In the genomic region with DNA sequence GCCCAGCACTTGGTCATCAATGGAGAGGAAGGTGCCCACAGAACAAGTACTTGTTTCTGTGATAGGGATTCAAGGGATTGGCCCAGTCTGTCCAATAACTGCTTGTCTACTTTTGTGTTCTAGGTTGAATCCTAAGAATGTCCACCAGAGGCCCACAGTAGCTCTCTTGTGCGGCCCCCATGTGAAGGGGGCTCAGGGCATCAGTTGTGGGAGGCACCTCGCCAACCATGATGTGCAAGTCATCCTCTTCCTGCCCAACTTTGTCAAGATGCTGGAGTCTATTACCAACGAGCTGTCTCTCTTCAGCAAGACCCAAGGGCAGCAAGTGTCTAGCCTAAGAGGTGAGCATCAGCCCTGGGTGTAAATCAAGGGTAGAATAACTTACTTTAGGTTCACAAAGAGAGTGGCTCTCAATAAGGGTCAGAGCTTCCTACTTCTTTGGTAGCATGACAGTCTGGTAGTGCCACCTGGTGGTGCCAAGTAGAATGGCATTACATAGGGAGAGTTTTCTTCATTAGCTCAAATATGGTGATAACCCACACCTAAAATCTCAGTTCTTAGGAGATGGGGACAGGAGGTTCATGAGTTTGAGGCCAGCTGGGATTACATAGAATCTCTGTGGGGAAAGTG, we compare ENCODE assay signal across 8 mouse cellular contexts. TPM values are rescaled to one million over a fixed set of nuclear protein-coding genes. Genes with fewer than 3 reads are reported as not detected.
A peak's percentile ranks its signal among the peaks of the same experiment; 100 is the strongest.
DNase-seq lines count a peak whose midpoint lies in the region; ATAC-seq lines count a peak whose summit lies in the region.

No protein-coding gene starts in this region.

- H3K4me2 ChIP-seq in midbrain, embryonic 15.5 days = no peak overlapping the region
- no peak overlapping the region for H3K4me2 ChIP-seq in midbrain, embryonic 16.5 days (ENCODE audit: low read length)

- no peak overlapping the region for H3K27ac ChIP-seq in midbrain, embryonic 15.5 days
- H3K27ac ChIP-seq in midbrain, embryonic 16.5 days (ENCODE audit: low read length) = no peak overlapping the region

- H3K4me3 ChIP-seq in midbrain, embryonic 15.5 days = no peak overlapping the region
- no peak overlapping the region for H3K4me3 ChIP-seq in midbrain, embryonic 16.5 days (ENCODE audit: low read depth, low read length)

- no peaks in the 10 kb centered on the region for H3K9me3 ChIP-seq in midbrain, embryonic 15.5 days
- no peaks in the 10 kb centered on the region for H3K9me3 ChIP-seq in midbrain, embryonic 16.5 days (replicated peaks; ENCODE audit: control insufficient read depth, low read length, poor library complexity, severe bottlenecking)

- WGBS in midbrain, embryonic 15.5 days = 76% methylated on average over 3 of the region's 3 CpGs
- 77% methylated on average over 3 of the region's 3 CpGs for WGBS in midbrain, embryonic 16.5 days

- no peak overlapping the region for H3K9ac ChIP-seq in midbrain, embryonic 15.5 days
- H3K9ac ChIP-seq in midbrain, embryonic 16.5 days (ENCODE audit: low read depth, low read length) = no peak overlapping the region

- ATAC-seq in cerebellum, adult (ENCODE audit: insufficient number of reproducible peaks, low FRiP score, low TSS enrichment) = no peak
- peak; percentile 58; the same call in 1 of the 2 replicates for ATAC-seq in midbrain, embryonic 15.5 days (replicated peaks)
- no peak for ATAC-seq in midbrain, embryonic 16.5 days

- no peaks in the 10 kb centered on the region for H3K27me3 ChIP-seq in midbrain, embryonic 15.5 days (replicated peaks)
- H3K27me3 ChIP-seq in midbrain, embryonic 16.5 days (ENCODE audit: control insufficient read depth, insufficient read depth, low read depth, low read length) = no peaks in the 10 kb centered on the region

- peaks cover 29% of the 10 kb centered on the region for H3K36me3 ChIP-seq in midbrain, embryonic 15.5 days (replicated peaks)
- peaks cover 29% of the 10 kb centered on the region for H3K36me3 ChIP-seq in midbrain, embryonic 16.5 days (ENCODE audit: control insufficient read depth, insufficient read depth, low read length)

- H3K4me1 ChIP-seq in midbrain, embryonic 15.5 days = no peaks in the 10 kb centered on the region
- H3K4me1 ChIP-seq in midbrain, embryonic 16.5 days (ENCODE audit: control insufficient read depth, insufficient read depth, low read length) = no peaks in the 10 kb centered on the region

- DNase-seq in cerebellum, adult 11 months = peak; percentile 52
- DNase-seq in cerebellum, postnatal 14 days = peak; percentile 62 to 78
- DNase-seq in induced T-regulatory cell, adult 2 months (ENCODE audit: low read depth) = peak; percentile 83
- DNase-seq in mesoderm, embryonic 11.5 days (ENCODE audit: low read depth, low spot score) = peak; percentile 72
- no peak for DNase-seq in gastrocnemius, postnatal 4 days (ENCODE audit: low spot score in 2 of 2)

RNA-seq across cellular contexts. Expression of a gene that starts 21.1 kb away (rescaled TPM):
- polyA plus RNA-seq in midbrain, embryonic 15.5 days (2015; fragmentation: Nextera tagmentation; extraction: Ambion mirVana) = 75.4 and 86.2 TPM in 2 replicates
- 58.8 and 62.9 TPM in 2 replicates for polyA plus RNA-seq in midbrain, embryonic 16.5 days (2015; fragmentation: Nextera tagmentation; extraction: Ambion mirVana)
- 10 to 100 TPM; 52.7 to 58.9 TPM for total RNA-seq in gastrocnemius, postnatal 4 days (2021)

RNA-seq across cellular contexts. Expression of a gene that starts 36.2 kb away (rescaled TPM):
- 35.7 and 36.8 TPM in 2 replicates for polyA plus RNA-seq in midbrain, embryonic 15.5 days (2015; fragmentation: Nextera tagmentation; extraction: Ambion mirVana)
- 31.8 and 34.7 TPM in 2 replicates for polyA plus RNA-seq in midbrain, embryonic 16.5 days (2015; fragmentation: Nextera tagmentation; extraction: Ambion mirVana)
- total RNA-seq in gastrocnemius, postnatal 4 days (2021) = 10 to 100 TPM; 11.8 to 12.5 TPM

RNA-seq across cellular contexts. Expression of a gene that starts 56.8 kb away (rescaled TPM):
- 0.17 TPM in 1 of 2 replicates, not detected in the other for polyA plus RNA-seq in midbrain, embryonic 15.5 days (2015; fragmentation: Nextera tagmentation; extraction: Ambion mirVana)
- 0.06 and 0.12 TPM in 2 replicates for polyA plus RNA-seq in midbrain, embryonic 16.5 days (2015; fragmentation: Nextera tagmentation; extraction: Ambion mirVana)
- total RNA-seq in gastrocnemius, postnatal 4 days (2021) = not detected

Comparison
In these comparisons a context has a peak if more than half of its experiments do, and no peak if none do; other contexts are left out.
1. DNase-seq: peak in cerebellum, adult 11 months (single experiment), cerebellum, postnatal 14 days (2 of 2), induced T-regulatory cell, adult 2 months (single experiment) and mesoderm, embryonic 11.5 days (single experiment); none in gastrocnemius, postnatal 4 days (0 of 2).